Mouse (Mus musculus) liver, adult 2 months (tissue): Measurements from ENCODE around the gene Cd86. TPM values are rescaled to one million over a fixed set of nuclear protein-coding genes. Genes with fewer than 3 reads are reported as not detected.

Source experiments
- DNase-seq: peaks from one replicate; pipeline ENCODE4 v3.0.0-alpha.2; 2011; ENCODE audit warnings: low read depth, low spot score; ENCODE audit errors: extremely low read depth
- H3K27ac ChIP-seq: fragments of 200-500 bp; replicated peaks from 2 replicates; pipeline ENCODE4 v1.5.1; 2012; ENCODE audit warnings: low read depth, mild to moderate bottlenecking, control low read depth, inconsistent platforms, low read length; ENCODE audit not compliant: insufficient read depth
- H3K27me3 ChIP-seq: fragments of 200-500 bp; 2 replicates; pipeline ENCODE4 v1.6.1; 2012; ENCODE audit warnings: mild to moderate bottlenecking, moderate library complexity, low read length, inconsistent platforms; ENCODE audit not compliant: control insufficient read depth, insufficient read depth
- H3K36me3 ChIP-seq: fragments of 200-500 bp; 2 replicates; pipeline ENCODE4 v1.6.1; 2012; ENCODE audit warnings: low read length, inconsistent platforms; ENCODE audit not compliant: control insufficient read depth, insufficient read depth
- H3K4me1 ChIP-seq: fragments of 200-500 bp; 2 replicates; pipeline ENCODE4 v1.6.1; 2011; ENCODE audit warnings: low read length; ENCODE audit not compliant: control insufficient read depth, insufficient read depth
- H3K4me3 ChIP-seq: fragments of 200-500 bp; 2 replicates; pipeline ENCODE4 v1.5.1; 2011; ENCODE audit warnings: low read depth, mild to moderate bottlenecking, control low read depth, low read length, moderate library complexity; ENCODE audit not compliant: insufficient read depth
- H3K79me2 ChIP-seq: fragments of 200-500 bp; 2 replicates; pipeline ENCODE4 v1.6.1; 2012; ENCODE audit warnings: inconsistent platforms, mild to moderate bottlenecking, low read length, moderate library complexity; ENCODE audit not compliant: control insufficient read depth, insufficient read depth
- H3K9ac ChIP-seq: fragments of 200-500 bp; 2 replicates; pipeline ENCODE4 v1.6.1; 2012; ENCODE audit warnings: low read depth, mild to moderate bottlenecking, control low read depth, inconsistent platforms, low read length
- CTCF ChIP-seq: fragments of 200-500 bp; IDR thresholded peaks from 2 replicates; pipeline ENCODE4 v1.5.1; 2011; ENCODE audit warnings: low read depth, low read length, control low read depth
- POLR2A ChIP-seq: fragments of 200-500 bp; IDR thresholded peaks from 2 replicates; pipeline ENCODE4 v1.6.1; 2011; ENCODE audit warnings: low read length, control low read depth; ENCODE audit not compliant: insufficient read depth; ENCODE audit errors: extremely low read depth
- WGBS: fragments of 180-500 bp; shearing (Covaris S2); methylation state at CpG from one replicate; pipeline ENCODE4 v1.1.7; 2018; 5-methylcytosine and 5-hydroxymethylcytosine counted together
- polyA plus RNA-seq: library from polyadenylated mRNA; depleted of rRNA; stranded (reverse); fragments of >200 nt; gene quantifications from 2 replicates; pipeline ENCODE4 v1.2.3, GENCODE M21; 2012
- total RNA-seq: library from RNA; depleted of rRNA; stranded (reverse); fragments of >200 nt; gene quantifications from 2 replicates; pipeline ENCODE4 v1.2.3, GENCODE M21; 2014

The Cd86 gene
- total and polyA plus RNA-seq, 2 experiments, result 0.99 to 5.3 TPM

GRCm38 (mm10) chr16:36640993-36641392 lies 24.9 kb downstream of the Cd86 start:
- no peak overlapping the region for H3K27ac ChIP-seq
- H3K9ac ChIP-seq, result no peak overlapping the region
- no peak for DNase-seq
- H3K79me2 ChIP-seq, result no peaks in the 10 kb centered on the region
- H3K36me3 ChIP-seq, result no peaks in the 10 kb centered on the region
- no peaks in the 10 kb centered on the region for H3K27me3 ChIP-seq
- WGBS, result 73% methylated on average over 5 of the region's 5 CpGs
- H3K4me1 ChIP-seq, result no peaks in the 10 kb centered on the region
- H3K4me3 ChIP-seq, result no peak overlapping the region
- TF ChIP-seq CTCF, result no peak
- TF ChIP-seq POLR2A, result no peak

GRCm38 (mm10) chr16:36639812-36640504 lies 25.9 kb downstream of the Cd86 start:
- DNase-seq, result no peak
- Histone ChIP-seq H3K27me3 (no peaks in the 10 kb centered on the region), H3K36me3 (no peaks in the 10 kb centered on the region), H3K4me3 (no peak overlapping the region), H3K9ac (no peak overlapping the region), H3K4me1 (no peaks in the 10 kb centered on the region), H3K27ac (no peak overlapping the region), H3K79me2 (no peaks in the 10 kb centered on the region)
- WGBS, result 78% methylated on average over 16 of the region's 16 CpGs
- no peak for TF ChIP-seq POLR2A
- no peak for TF ChIP-seq CTCF

GRCm38 (mm10) chr16:36636800-36637199 lies 29.1 kb downstream of the Cd86 start:
- WGBS, result 43% methylated on average over 4 of the region's 4 CpGs
- H3K27me3 ChIP-seq, result no peaks in the 10 kb centered on the region
- H3K36me3 ChIP-seq, result no peaks in the 10 kb centered on the region
- TF ChIP-seq CTCF (no peak), POLR2A (no peak)
- H3K79me2 ChIP-seq, result no peaks in the 10 kb centered on the region
- no peak for DNase-seq
- no peak overlapping the region for H3K4me3 ChIP-seq
- no peaks in the 10 kb centered on the region for H3K4me1 ChIP-seq
- H3K9ac ChIP-seq, result no peak overlapping the region
- no peak overlapping the region for H3K27ac ChIP-seq

GRCm38 (mm10) chr16:36634971-36635710 lies 30.7 kb downstream of the Cd86 start:
- H3K27me3 ChIP-seq, result no peaks in the 10 kb centered on the region
- H3K4me1 ChIP-seq, result no peaks in the 10 kb centered on the region
- no peak overlapping the region for H3K27ac ChIP-seq
- H3K4me3 ChIP-seq, result no peak overlapping the region
- H3K79me2 ChIP-seq, result no peaks in the 10 kb centered on the region
- H3K36me3 ChIP-seq, result no peaks in the 10 kb centered on the region
- 94% methylated on average over 23 of the region's 23 CpGs for WGBS
- DNase-seq, result no peak
- H3K9ac ChIP-seq, result no peak overlapping the region
- no peak for TF ChIP-seq CTCF
- no peak for TF ChIP-seq POLR2A

GRCm38 (mm10) chr16:36634421-36634820 lies 31.5 kb downstream of the Cd86 start:
- Histone ChIP-seq H3K36me3 (no peaks in the 10 kb centered on the region), H3K27ac (no peak overlapping the region), H3K4me1 (no peaks in the 10 kb centered on the region), H3K79me2 (no peaks in the 10 kb centered on the region), H3K9ac (no peak overlapping the region), H3K27me3 (no peaks in the 10 kb centered on the region), H3K4me3 (no peak overlapping the region)
- 95% methylated on average over 2 of the region's 2 CpGs for WGBS
- TF ChIP-seq POLR2A (no peak), CTCF (no peak)
- no peak for DNase-seq

GRCm38 (mm10) chr16:36632229-36632628 lies 33.7 kb downstream of the Cd86 start:
- no peaks in the 10 kb centered on the region for H3K27me3 ChIP-seq
- peak; percentile 6 for DNase-seq
- H3K79me2 ChIP-seq, result no peaks in the 10 kb centered on the region
- no peaks in the 10 kb centered on the region for H3K36me3 ChIP-seq
- TF ChIP-seq CTCF, result no peak
- no peak for TF ChIP-seq POLR2A
- WGBS, result 83% methylated on average over 8 of the region's 8 CpGs
- no peak overlapping the region for H3K4me3 ChIP-seq
- no peaks in the 10 kb centered on the region for H3K4me1 ChIP-seq
- no peak overlapping the region for H3K27ac ChIP-seq
- no peak overlapping the region for H3K9ac ChIP-seq
